Mouse (Mus musculus): Measurements from ENCODE around the gene Tcl1b3. TPM values are rescaled to one million over a fixed set of nuclear protein-coding genes. Genes with fewer than 3 reads are reported as not detected.

Gene Tcl1b3
- not detected for polyA plus RNA-seq (2015; fragmentation: Illumina TruSeq; extraction: RNeasy Lipid Tissue Mini Kit (QIAGEN cat#74804); ENCODE audit: insufficient read depth, low replicate concordance)

DNA sequence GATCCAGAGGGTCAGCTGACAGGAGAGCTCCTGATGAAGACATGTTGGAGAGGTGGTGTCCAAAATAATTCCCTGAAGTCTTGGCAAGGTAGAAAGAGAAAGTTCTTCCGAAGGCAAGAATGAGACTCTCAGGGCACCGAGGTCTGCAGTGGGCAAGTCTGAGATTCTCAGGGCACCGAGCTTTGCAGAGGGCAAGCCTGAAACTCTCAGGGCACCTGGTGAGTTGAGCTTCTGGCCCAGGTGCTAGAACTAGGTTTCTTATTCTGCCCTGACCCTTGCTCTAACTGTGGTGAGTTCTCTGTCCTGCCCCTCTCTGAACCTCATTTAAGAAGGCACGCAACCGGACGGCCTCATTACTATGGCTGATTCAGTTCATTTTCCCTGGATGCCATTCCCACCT lies at the start of gene Tcl1b3:
Gene Tcl1b3, plus strand, starts transcription at position 301 of the 400 bp plus-strand sequence.

DNA sequence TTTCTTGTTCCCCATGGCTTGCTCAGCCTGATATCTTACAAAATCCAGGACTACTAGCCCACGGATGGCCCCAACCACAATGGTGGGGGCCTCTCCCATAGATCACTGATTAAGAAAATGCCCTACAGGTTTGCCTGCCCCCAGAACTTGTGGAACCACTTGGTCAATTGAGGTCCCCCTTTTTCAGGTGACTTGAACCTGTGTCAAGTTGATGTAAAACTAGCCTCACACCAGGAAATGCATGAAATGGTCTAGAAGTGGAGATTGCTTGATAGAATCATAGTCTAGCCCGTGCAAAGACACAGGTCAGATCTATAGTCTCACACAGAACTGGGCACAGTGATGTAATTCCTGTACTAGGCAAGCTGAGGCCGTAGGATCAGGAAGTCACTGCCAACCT lies 45.1 kb upstream of the Tcl1b3 start, which contains the start of gene Tcl1b2:
Gene Tcl1b2, plus strand, starts transcription at position 301 of the 400 bp plus-strand sequence.

DNA sequence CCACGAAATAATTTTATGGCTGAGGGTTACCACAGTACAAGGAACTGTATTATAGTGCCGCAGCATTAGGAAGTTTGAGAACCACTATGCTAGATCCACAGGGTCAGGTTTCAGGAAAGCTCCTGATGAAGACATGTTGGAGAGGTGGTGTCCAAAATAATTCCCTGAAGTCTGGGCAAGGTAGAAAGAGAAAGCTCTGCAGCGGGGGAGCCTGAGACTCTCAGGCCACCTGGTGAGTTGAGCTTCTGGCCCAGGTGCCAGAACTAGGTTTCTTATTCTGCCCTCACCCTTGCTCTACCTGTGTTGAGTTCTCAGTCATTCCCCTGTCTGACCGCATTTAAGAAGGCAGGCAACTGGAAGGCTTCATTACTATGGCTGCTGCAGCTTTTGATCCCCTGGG lies 31.5 kb upstream of the Tcl1b3 start, which contains the start of gene Tcl1b1:
Gene Tcl1b1, plus strand, starts transcription at position 301 of the 400 bp plus-strand sequence.

DNA sequence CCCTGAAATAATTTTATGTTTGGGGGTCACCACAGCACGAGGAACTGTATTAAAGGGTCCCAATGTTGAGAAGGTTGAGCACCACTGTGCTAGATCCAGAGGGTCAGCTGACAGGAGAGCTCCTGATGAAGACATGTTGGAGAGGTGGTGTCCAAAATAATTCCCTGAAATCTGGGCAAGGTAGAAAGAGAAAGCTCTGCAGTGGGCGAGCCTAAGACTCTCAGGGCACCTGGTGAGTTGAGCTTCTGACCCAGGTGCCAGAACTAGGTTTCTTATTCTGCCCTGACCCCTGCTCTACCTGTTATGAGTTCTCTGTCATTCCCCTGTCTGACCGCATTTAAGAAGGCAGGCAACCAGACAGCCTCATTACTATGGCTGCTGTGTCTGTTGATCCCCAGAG lies 14.8 kb upstream of the Tcl1b3 start, which contains the start of gene Tcl1b5:
Gene Tcl1b5, plus strand, starts transcription at position 301 of the 400 bp plus-strand sequence.

DNA sequence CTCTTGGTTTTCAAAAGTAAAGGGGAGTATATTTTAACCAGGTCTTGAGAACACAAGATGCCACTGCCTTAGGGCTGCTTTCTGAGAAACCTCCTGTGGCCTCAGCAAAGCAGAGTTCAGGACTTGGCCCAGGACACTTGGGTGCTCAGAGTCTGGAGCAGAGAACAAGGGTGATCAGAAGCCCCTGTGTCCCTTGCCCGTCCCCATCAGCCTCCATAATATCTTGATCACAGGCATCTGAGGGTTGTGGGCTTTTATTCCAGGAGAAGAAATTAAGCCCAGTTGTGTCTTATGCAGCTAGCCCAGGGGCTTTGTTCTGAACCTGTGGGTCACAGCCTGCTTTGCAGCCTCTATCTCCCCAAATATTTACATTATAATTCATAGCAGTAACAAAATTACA lies 10.8 kb downstream of the Tcl1b3 start, which contains the start of gene Tcl1b4:
Gene Tcl1b4, plus strand, starts transcription at position 301 of the 400 bp plus-strand sequence.

DNA sequence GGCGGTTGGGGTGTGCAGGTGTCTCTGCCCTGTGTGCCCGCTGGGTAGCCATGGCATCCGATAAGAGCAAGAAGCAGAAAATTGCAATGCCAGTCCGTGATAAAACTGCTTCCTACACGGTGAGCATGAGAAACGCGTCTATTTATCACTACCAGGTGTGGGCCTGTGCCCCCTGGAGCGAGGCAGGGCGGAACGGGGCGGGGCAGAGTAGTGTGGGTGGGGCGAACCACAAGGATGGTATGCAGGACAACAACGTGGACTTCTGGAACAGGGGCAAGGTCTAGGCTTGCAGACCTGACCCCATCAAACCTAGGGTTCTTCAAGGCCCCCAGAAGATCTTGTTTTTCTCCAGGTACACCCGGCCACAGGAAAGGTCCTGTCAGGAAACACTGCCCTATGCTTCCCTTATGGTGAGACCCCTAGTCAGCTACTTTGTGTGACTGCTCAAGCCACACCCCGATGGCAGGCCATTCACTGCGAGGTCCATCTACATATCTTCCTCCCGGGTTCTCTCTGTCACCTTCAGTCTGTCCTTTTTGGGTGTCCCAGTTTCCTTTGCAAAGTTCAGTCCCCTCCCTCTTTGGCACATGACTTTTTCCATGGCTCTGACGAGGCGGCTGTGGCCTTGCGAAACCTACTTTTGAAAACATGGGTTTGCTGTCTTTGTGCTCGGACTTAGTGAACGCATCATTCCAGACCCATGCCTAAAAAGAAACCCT lies 31.9 kb downstream of the Tcl1b3 start, which contains the start of gene Tcl1:
Gene Tcl1, minus strand, starts transcription at position 193 of the 719 bp plus-strand sequence.

Other genes with a start within 250 kb of the Tcl1b3 start
- gene Syne3, start 181.2 kb upstream of the Tcl1b3 start, polyA plus RNA-seq (2015; fragmentation: Illumina TruSeq; extraction: RNeasy Lipid Tissue Mini Kit (QIAGEN cat#74804); ENCODE audit: insufficient read depth, low replicate concordance), result 8.1 TPM
- gene Glrx5, start 158.4 kb upstream of the Tcl1b3 start, polyA plus RNA-seq (2015; fragmentation: Illumina TruSeq; extraction: RNeasy Lipid Tissue Mini Kit (QIAGEN cat#74804); ENCODE audit: insufficient read depth, low replicate concordance), result 13.9 TPM
- gene Tcl1b2, start 45.0 kb upstream of the Tcl1b3 start, polyA plus RNA-seq (2015; fragmentation: Illumina TruSeq; extraction: RNeasy Lipid Tissue Mini Kit (QIAGEN cat#74804); ENCODE audit: insufficient read depth, low replicate concordance), result not detected
- gene Tcl1b1, start 31.4 kb upstream of the Tcl1b3 start, polyA plus RNA-seq (2015; fragmentation: Illumina TruSeq; extraction: RNeasy Lipid Tissue Mini Kit (QIAGEN cat#74804); ENCODE audit: insufficient read depth, low replicate concordance), result not detected
- not detected for gene Tcl1b5, start 14.7 kb upstream of the Tcl1b3 start, polyA plus RNA-seq (2015; fragmentation: Illumina TruSeq; extraction: RNeasy Lipid Tissue Mini Kit (QIAGEN cat#74804); ENCODE audit: insufficient read depth, low replicate concordance)
- not detected for gene Tcl1b4, start 10.9 kb downstream of the Tcl1b3 start, polyA plus RNA-seq (2015; fragmentation: Illumina TruSeq; extraction: RNeasy Lipid Tissue Mini Kit (QIAGEN cat#74804); ENCODE audit: insufficient read depth, low replicate concordance)
- gene Tcl1, start 31.8 kb downstream of the Tcl1b3 start, polyA plus RNA-seq (2015; fragmentation: Illumina TruSeq; extraction: RNeasy Lipid Tissue Mini Kit (QIAGEN cat#74804); ENCODE audit: insufficient read depth, low replicate concordance), result not detected
- gene Tunar, start 142.8 kb downstream of the Tcl1b3 start, polyA plus RNA-seq (2015; fragmentation: Illumina TruSeq; extraction: RNeasy Lipid Tissue Mini Kit (QIAGEN cat#74804); ENCODE audit: insufficient read depth, low replicate concordance), result not detected